ENCODE assay signal across 9 mouse cellular contexts in genomic region chr1:131155456-131155855, GRCm38 (mm10). TPM values are rescaled to one million over a fixed set of nuclear protein-coding genes. Genes with fewer than 3 reads are reported as not detected.
DNase-seq lines count a peak whose midpoint lies in the region; ATAC-seq and TF ChIP-seq lines count a peak whose summit lies in the region.
"Had no signal": no experiment of that assay in that cellular context is flagged by ENCODE, and none has a peak within 500 bp of the region (broad histone marks: within the 10 kb centered on the region; RNA-seq: fewer than 3 reads in every experiment).

No protein-coding gene starts in this region.

- no peak for TF ChIP-seq POLR2A in embryonic fibroblast, embryonic 13.5 days (IDR thresholded peaks at IDR 0.05; ENCODE audit: low read depth, low read length)

- no peak overlapping the region for H3K27ac ChIP-seq in kidney, embryonic 14.5 days (ENCODE audit: low read depth, low read length)
- no peak overlapping the region for H3K27ac ChIP-seq in embryonic fibroblast, embryonic 13.5 days (ENCODE audit: insufficient read depth, low read length)
- H3K27ac ChIP-seq: hindbrain, embryonic 15.5 days had no signal

- H3K36me3 ChIP-seq in kidney, embryonic 14.5 days (ENCODE audit: control insufficient read depth, insufficient read depth, low read length) = peaks cover 16% of the 10 kb centered on the region

- no peak overlapping the region for H3K9ac ChIP-seq in kidney, embryonic 14.5 days (ENCODE audit: low read depth, low read length)
- H3K9ac ChIP-seq: hindbrain, embryonic 15.5 days had no signal

- H3K27me3 ChIP-seq in kidney, embryonic 14.5 days (ENCODE audit: control insufficient read depth, insufficient read depth, low read length) = no peaks in the 10 kb centered on the region

- no peak overlapping the region for H3K4me2 ChIP-seq in kidney, embryonic 14.5 days (replicated peaks; ENCODE audit: low read depth, low read length)
- H3K4me2 ChIP-seq: hindbrain, embryonic 15.5 days had no signal

- ATAC-seq in kidney, embryonic 14.5 days (ENCODE audit: low FRiP score, low TSS enrichment) = no peak
- ATAC-seq in megakaryocyte progenitor cell, adult 5-6 weeks (replicated peaks; ENCODE audit: poor library complexity) = peak; percentile 56
- ATAC-seq in frontal cortex, adult (ENCODE audit: low TSS enrichment) = no peak

- H3K4me1 ChIP-seq in kidney, embryonic 14.5 days (ENCODE audit: control insufficient read depth, insufficient read depth, low read length) = peaks cover 9% of the 10 kb centered on the region
- H3K4me1 ChIP-seq in embryonic fibroblast, embryonic 13.5 days (ENCODE audit: control insufficient read depth, insufficient read depth, low read length) = no peaks in the 10 kb centered on the region

- DNase-seq in adrenal gland, postnatal 14 days = peak; percentile 71
- no peak for DNase-seq in adrenal gland, adult 18-20 months (ENCODE audit: low spot score in 2 of 2)
- DNase-seq in kidney, postnatal 4 days = peak; percentile 51 to 55
- DNase-seq in NIH3T3 (ENCODE audit: low read depth) = peak; percentile 81

- WGBS in kidney, embryonic 14.5 days = 61% methylated on average over 2 of the region's 2 CpGs

- peak; percentile 85 for TF ChIP-seq CTCF in embryonic fibroblast, embryonic 13.5 days (IDR thresholded peaks at IDR 0.05; ENCODE audit: borderline replicate concordance, insufficient read depth, low read length)

- H3K4me3 ChIP-seq in kidney, embryonic 14.5 days (ENCODE audit: low read length) = no peak overlapping the region
- no peak overlapping the region for H3K4me3 ChIP-seq in embryonic fibroblast, embryonic 13.5 days (ENCODE audit: insufficient read depth, low read length)
- H3K4me3 ChIP-seq: hindbrain, embryonic 15.5 days had no signal

- H3K9me3 ChIP-seq in kidney, embryonic 14.5 days (ENCODE audit: control insufficient read depth, low read length) = no peaks in the 10 kb centered on the region
- H3K9me3 ChIP-seq: hindbrain, embryonic 15.5 days had no signal

RNA-seq across cellular contexts. Expression of gene Eif2d, which starts 2.5 kb away (rescaled TPM):
- 42.2 and 43.4 TPM in 2 replicates for total RNA-seq in adrenal gland, postnatal 14 days (2021)
- 10 to 100 TPM; 33.7 to 40.4 TPM for total RNA-seq in adrenal gland, adult 18-20 months (2021)
- 51.7 and 67.9 TPM in 2 replicates for polyA plus RNA-seq in kidney, embryonic 14.5 days (2014; fragmentation: Nextera tagmentation; extraction: Ambion mirVana)
- polyA plus RNA-seq in embryonic fibroblast, embryonic 13.5 days (2011; ENCODE audit: insufficient read length, low read depth, missing spikeins) = 46.7 and 46.9 TPM in 2 replicates
- total RNA-seq in megakaryocyte progenitor cell, adult 5-6 weeks (2015) = 36.9 and 37.6 TPM in 2 replicates
- 29.7 and 34.0 TPM in 2 replicates for total RNA-seq in megakaryocyte progenitor cell, adult 5-6 weeks (2017)

RNA-seq across cellular contexts. Expression of gene Dyrk3, which starts 17.3 kb away (rescaled TPM):
- total RNA-seq in adrenal gland, postnatal 14 days (2021) = 5.3 and 7.1 TPM in 2 replicates
- total RNA-seq in adrenal gland, adult 18-20 months (2021) = 1 to 10 TPM; 5.5 to 7.1 TPM
- polyA plus RNA-seq in kidney, embryonic 14.5 days (2014; fragmentation: Nextera tagmentation; extraction: Ambion mirVana) = 6.0 and 6.3 TPM in 2 replicates
- 4.5 TPM in 2 replicates for polyA plus RNA-seq in embryonic fibroblast, embryonic 13.5 days (2011; ENCODE audit: insufficient read length, low read depth, missing spikeins)
- 6.4 and 7.9 TPM in 2 replicates for total RNA-seq in megakaryocyte progenitor cell, adult 5-6 weeks (2015)
- 4.0 and 5.7 TPM in 2 replicates for total RNA-seq in megakaryocyte progenitor cell, adult 5-6 weeks (2017)

RNA-seq across cellular contexts. Expression of gene Mapkapk2, which starts 57.8 kb away (rescaled TPM):
- total RNA-seq in adrenal gland, postnatal 14 days (2021) = 159 and 180 TPM in 2 replicates
- 100 to 1,000 TPM; 198 to 219 TPM for total RNA-seq in adrenal gland, adult 18-20 months (2021)
- 59.9 and 62.8 TPM in 2 replicates for polyA plus RNA-seq in kidney, embryonic 14.5 days (2014; fragmentation: Nextera tagmentation; extraction: Ambion mirVana)
- polyA plus RNA-seq in embryonic fibroblast, embryonic 13.5 days (2011; ENCODE audit: insufficient read length, low read depth, missing spikeins) = 111 and 124 TPM in 2 replicates
- 196 and 217 TPM in 2 replicates for total RNA-seq in megakaryocyte progenitor cell, adult 5-6 weeks (2015)
- 196 and 233 TPM in 2 replicates for total RNA-seq in megakaryocyte progenitor cell, adult 5-6 weeks (2017)

Comparison
In these comparisons a context has a peak if more than half of its experiments do, and no peak if none do; other contexts are left out.
1. DNase-seq: peak in adrenal gland, postnatal 14 days (single experiment), kidney, postnatal 4 days (2 of 2) and NIH3T3 (single experiment); none in adrenal gland, adult 18-20 months (0 of 2).